Mouse (Mus musculus) layer of hippocampus, postnatal 10 days (tissue): ENCODE measurements around the gene Vmn1r196. TPM values are rescaled to one million over a fixed set of nuclear protein-coding genes. Genes with fewer than 3 reads are reported as not detected.
"Not testable (repeated sequence)": the region's sequence is repeated elsewhere in the genome, so short reads cannot be mapped to it uniquely, and the experiment has no call there.

Experiments used
- DNase-seq, 2 experiments: peaks; one replicate each; pipeline ENCODE4 v3.0.0; 2021; ENCODE audit warnings: low spot score in 2 of 2
- long read RNA-seq: library from polyadenylated mRNA; stranded (forward); transcript quantifications from one replicate; pipeline ENCODE4 v2.0.0, GENCODE M21; 2023
- total RNA-seq, 2 experiments: library from RNA; stranded (reverse); gene quantifications; 2 replicates each; pipeline ENCODE4 v1.2.3; 2021

Gene Vmn1r196
- total RNA-seq, result not detected
- long read RNA-seq, result 0 reads

GRCm38 (mm10) chr13:22289620-22290019 is at the start of gene Vmn1r196:
Gene Vmn1r196 (plus strand): TSS chr13:22289920.
- no peak for DNase-seq

GRCm38 (mm10) chr13:22243915-22244314 is 45.8 kb upstream of the Vmn1r196 start, which contains the start of gene Vmn1r194:
Gene Vmn1r194 (plus strand): TSS chr13:22244215.
- DNase-seq, result no peak

- DNase-seq, result not testable (repeated sequence)
Observed at GRCm38 (mm10) chr13:22270222-22270621, 19.5 kb upstream of the Vmn1r196 start, which contains the start of gene Vmn1r195. Gene Vmn1r195 (plus strand): TSS chr13:22270522.

GRCm38 (mm10) chr13:22271721-22272120 is 18.0 kb upstream of the Vmn1r196 start:
- DNase-seq, result no peak

GRCm38 (mm10) chr13:22284578-22284977 is 5.1 kb upstream of the Vmn1r196 start:
- no peak for DNase-seq

GRCm38 (mm10) chr13:22308075-22308474 is 18.4 kb downstream of the Vmn1r196 start:
- DNase-seq, result not testable (repeated sequence)

- DNase-seq, result no peak
Observed at GRCm38 (mm10) chr13:22315361-22315760, 25.6 kb downstream of the Vmn1r196 start.

- no peak for DNase-seq
Observed at GRCm38 (mm10) chr13:22317366-22317765, 27.6 kb downstream of the Vmn1r196 start.

GRCm38 (mm10) chr13:22320091-22320490 is 30.4 kb downstream of the Vmn1r196 start:
- DNase-seq, result no peak

- no peak for DNase-seq
Observed at GRCm38 (mm10) chr13:22324289-22324688, 34.6 kb downstream of the Vmn1r196 start, which contains the start of gene Vmn1r197. Gene Vmn1r197 (plus strand): TSS chr13:22324589.

- no peak for DNase-seq
Observed at GRCm38 (mm10) chr13:22333269-22333668, 43.5 kb downstream of the Vmn1r196 start.

- no peak for DNase-seq
Observed at GRCm38 (mm10) chr13:22335565-22335964, 45.8 kb downstream of the Vmn1r196 start.

Other genes starting within 250 kb of the Vmn1r196 start
- gene Hist1h4i, start 248.6 kb upstream of the Vmn1r196 start, total RNA-seq, result 10 to 100 TPM; 51.2 to 53.7 TPM
- gene Hist1h2ag, start 247.0 kb upstream of the Vmn1r196 start, total RNA-seq, result 10 to 100 TPM; 33.8 to 36.8 TPM
- gene Hist1h2bj, start 246.7 kb upstream of the Vmn1r196 start, total RNA-seq, result 10 to 100 TPM; 29.4 to 36.1 TPM
- gene Vmn1r188, start 205.5 kb upstream of the Vmn1r196 start, total RNA-seq, result not detected
- gene Vmn1r189, start 184.1 kb upstream of the Vmn1r196 start, total RNA-seq, result not detected
- not detected for gene Vmn1r191, start 106.0 kb upstream of the Vmn1r196 start, total RNA-seq
- gene Vmn1r192, start 98.8 kb upstream of the Vmn1r196 start, total RNA-seq, result not detected
- not detected for gene Vmn1r193, start 66.8 kb upstream of the Vmn1r196 start, total RNA-seq
- not detected for gene Vmn1r194, start 45.7 kb upstream of the Vmn1r196 start, total RNA-seq
- gene Vmn1r195, start 19.4 kb upstream of the Vmn1r196 start, total RNA-seq, result not detected
- gene Vmn1r197, start 34.7 kb downstream of the Vmn1r196 start, total RNA-seq, result not detected
- gene Vmn1r198, start 60.4 kb downstream of the Vmn1r196 start, total RNA-seq, result not detected
- gene Vmn1r199, start 89.9 kb downstream of the Vmn1r196 start, total RNA-seq, result not detected
- not detected for gene Vmn1r200, start 100.5 kb downstream of the Vmn1r196 start, total RNA-seq
- gene Vmn1r201, start 182.0 kb downstream of the Vmn1r196 start, total RNA-seq, result not detected
- gene Vmn1r202, start 215.5 kb downstream of the Vmn1r196 start, total RNA-seq, result under 1 TPM in 1 of 2 experiments, not detected in 1; 0.09 TPM
- gene Vmn1r203, start 228.2 kb downstream of the Vmn1r196 start, total RNA-seq, result under 1 TPM in 1 of 2 experiments, not detected in 1; 0.05 TPM